Mouse (Mus musculus) mouse embryonic stem cell (cell line): Measurements from ENCODE around the gene Olfr1410.

ENCODE experiments used
- in situ Hi-C, 2 experiments: fragments of 300-500 bp; cut with MboI; formaldehyde crosslinking; loops; 1 replicate in 1 of 2; 3 replicates in 1 of 2; pipeline ENCODE4 v1.14.3; 2019 to 2020; ENCODE audit warnings: low sequenced_read_pairs in 2 of 2, low pct_unique_long_range_greater_than_20kb in 1 of 2, mixed read lengths in 1 of 2; ENCODE audit not compliant: unreplicated experiment in 1 of 2

Gene Olfr1410

DNA sequence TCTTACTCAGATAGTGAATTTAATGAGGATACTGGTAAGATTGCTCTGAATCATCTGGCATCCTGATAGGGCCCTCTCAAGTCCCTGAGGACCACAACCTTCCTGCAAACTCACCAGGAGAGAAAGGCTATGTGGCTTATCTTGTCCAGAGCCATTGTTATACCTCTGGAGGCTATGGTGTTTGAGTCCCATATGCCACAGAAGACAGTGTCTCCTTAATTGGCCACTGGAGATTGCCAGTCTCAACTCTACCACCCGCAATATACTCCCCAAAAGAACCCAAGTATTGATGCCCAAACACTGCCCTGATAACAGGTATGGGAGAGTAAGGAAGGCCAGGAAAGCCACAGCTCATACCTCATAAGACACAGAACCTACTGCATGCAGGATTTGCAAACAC is at the start of gene Olfr1410:
Gene Olfr1410 (plus strand): TSS at position 301 of the 400 bp plus-strand sequence.
- in situ Hi-C loops: loop anchor here in 1 of 2 experiments (5.0 to 25.0 kb wide), 2 partner anchors 83 to 693 kb away; no protein-coding TSS in a partner anchor

DNA sequence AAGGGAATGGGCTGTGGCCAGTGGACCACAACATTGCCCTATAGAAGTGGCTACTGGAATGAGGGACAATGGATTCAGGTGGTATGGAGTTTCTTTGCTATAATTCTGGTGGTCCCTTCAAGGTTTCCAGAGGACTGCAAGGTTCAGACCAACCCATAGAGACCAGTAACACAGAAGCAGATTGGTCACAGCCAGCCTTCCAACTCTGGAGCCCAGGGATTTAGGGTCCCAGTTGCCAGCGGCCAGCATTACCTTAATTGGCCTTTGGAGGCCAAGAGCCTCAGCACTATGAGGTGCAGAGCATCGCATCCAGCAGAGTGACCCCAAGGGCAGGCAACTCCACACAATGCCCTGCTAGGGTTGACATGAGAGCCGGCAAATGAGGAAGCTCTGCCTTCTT is 34.6 kb upstream of the Olfr1410 start, which contains the start of gene Olfr1413:
Gene Olfr1413 (plus strand): TSS at position 301 of the 400 bp plus-strand sequence.
- in situ Hi-C loops: no loop called here

DNA sequence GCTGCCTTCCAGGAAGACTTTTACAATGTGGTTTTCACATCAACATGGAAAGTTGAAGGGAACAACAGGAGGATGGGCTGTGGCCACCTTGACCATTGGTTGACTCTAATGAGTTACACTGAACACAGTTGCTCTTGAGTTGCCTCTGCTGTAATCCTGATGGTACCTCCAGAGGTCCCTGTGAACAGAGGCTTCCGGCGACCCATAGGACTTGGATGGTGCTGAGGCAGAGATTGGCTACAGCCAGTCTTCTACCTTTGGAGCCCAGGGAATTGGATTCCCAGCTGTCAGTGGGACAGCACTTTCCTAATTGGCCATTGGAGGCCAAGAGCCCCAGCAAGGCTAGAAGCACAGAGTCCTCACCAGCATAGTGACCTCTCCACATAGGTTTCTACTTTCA is 20.1 kb upstream of the Olfr1410 start, which contains the start of gene Olfr1412:
Gene Olfr1412 (plus strand): TSS at position 301 of the 400 bp plus-strand sequence.
- in situ Hi-C loops: no loop called here

DNA sequence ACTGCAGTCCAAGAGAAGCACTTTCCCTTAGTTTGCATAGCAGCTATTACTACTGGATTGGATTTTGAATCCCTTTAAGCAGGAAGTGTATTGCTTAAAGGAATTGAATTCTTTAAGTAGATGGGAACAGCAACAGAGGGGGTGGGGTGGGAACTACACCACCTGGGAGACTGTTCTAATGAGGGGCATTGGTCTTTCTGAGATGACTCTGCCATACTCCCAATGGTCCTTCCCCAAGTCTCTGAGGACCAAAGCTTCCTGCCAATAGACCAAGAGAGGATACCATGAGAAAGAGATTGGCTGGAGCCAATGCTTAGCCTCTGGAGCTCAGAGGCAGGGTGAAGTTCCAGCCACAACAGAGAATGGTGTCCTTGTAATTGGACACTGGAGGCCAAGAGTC is 11.5 kb upstream of the Olfr1410 start, which contains the start of gene Olfr1411:
Gene Olfr1411 (plus strand): TSS at position 301 of the 400 bp plus-strand sequence.
- in situ Hi-C loops: no loop called here

DNA sequence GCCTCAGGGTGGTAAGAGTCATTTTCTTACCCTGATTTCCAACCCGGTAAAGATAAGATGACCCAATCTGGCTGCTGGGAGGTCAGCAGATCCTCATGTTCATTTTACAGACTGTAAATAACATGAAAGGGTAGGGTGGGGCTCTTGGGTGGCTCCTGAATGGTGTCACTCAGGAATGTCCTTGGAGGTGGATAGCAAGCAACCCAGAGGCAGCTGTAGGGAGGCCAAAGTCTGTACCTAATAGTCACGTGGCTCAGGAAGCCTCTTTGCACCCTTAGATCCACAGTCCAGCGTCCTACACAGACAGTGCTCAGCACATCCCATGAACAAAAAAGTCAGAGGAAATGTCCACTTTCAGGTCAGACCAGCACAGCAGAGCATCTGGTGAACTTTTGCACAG is 9.6 kb upstream of the Olfr1410 start:
- in situ Hi-C loops: no loop called here

DNA sequence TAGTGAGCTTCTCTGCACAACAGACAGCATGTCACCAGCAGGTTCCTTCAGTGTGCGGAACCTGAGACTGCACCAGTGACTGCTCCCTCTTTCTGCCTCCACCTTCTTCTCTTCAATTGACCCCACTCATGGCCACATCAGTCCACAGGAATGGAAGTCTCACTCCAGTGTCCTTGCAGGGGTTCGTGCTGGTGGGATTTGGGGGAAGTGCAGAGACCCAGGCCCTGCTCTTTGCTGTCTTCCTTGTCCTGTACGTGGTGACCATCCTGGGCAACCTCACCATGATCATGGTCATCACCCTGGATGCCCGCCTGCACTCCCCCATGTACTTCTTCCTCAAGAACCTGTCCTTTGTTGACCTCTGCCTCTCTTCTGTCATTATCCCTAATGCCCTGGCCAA is 2.1 kb downstream of the Olfr1410 start:
- in situ Hi-C loops: loop anchor here in 1 of 2 experiments (5.0 to 25.0 kb wide), 2 partner anchors 85 to 695 kb away; no protein-coding TSS in a partner anchor

DNA sequence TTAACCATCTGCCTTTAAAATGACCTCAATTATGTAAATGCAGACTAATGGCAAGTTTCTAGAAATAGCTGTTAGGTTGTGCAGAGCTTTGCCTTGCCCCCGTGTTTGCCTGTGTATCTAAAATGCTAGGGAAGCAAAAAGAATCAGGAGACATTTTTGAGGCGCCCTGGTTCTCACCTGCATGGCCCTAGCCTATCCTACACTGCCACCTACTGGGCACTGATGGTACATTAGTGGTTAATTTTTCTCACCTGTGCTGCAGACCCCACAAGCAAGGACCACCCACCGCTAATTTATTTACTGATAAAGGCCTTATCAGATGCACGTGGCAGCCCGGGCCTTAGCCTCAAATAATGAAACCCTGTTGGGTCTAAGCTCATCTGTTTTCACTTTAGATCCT is 5.4 kb downstream of the Olfr1410 start:
- in situ Hi-C loops: loop anchor here in 1 of 2 experiments (25.0 kb wide), 1 partner anchor 699 kb away; no protein-coding TSS in a partner anchor

DNA sequence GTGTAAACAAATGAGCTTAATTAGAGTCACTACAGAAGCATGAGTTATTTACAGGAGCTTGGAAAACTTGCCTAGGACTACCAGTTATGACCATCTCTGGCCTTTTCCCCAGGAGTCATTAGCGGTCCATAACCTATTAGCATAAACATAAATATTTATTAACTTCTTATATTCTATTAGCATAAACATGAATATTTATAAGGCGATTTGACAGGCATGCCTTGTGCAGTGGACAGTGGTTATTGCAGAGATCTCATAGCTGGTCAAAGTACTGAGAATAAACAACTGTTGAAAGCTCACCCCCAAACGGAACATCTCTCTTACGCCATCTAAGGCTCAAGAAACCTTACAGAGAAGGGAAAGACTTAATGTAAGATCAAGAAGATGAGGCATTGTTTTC is 7.6 kb downstream of the Olfr1410 start:
- in situ Hi-C loops: loop anchor here in 1 of 2 experiments (25.0 kb wide), 1 partner anchor 701 kb away; no protein-coding TSS in a partner anchor

DNA sequence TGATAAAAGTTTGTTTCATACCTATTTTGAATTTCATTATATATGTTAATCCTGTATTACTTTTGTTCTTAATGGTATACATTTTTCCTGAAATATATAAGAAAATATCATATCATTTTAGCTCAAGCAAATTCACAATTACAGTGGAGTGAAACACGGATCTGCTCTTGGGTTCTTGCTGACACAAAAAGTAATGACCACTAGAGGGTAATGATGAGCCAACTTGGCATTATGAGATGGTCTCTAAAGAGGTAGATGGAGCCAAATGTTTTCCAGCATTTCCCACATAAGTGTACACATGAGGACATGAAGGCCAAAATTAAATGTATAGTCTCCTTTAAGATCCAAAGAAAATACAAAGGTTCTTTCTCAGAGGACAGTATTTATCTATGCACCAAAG is 8.9 kb downstream of the Olfr1410 start:
- in situ Hi-C loops: loop anchor here in 1 of 2 experiments (25.0 kb wide), 1 partner anchor 702 kb away; no protein-coding TSS in a partner anchor

DNA sequence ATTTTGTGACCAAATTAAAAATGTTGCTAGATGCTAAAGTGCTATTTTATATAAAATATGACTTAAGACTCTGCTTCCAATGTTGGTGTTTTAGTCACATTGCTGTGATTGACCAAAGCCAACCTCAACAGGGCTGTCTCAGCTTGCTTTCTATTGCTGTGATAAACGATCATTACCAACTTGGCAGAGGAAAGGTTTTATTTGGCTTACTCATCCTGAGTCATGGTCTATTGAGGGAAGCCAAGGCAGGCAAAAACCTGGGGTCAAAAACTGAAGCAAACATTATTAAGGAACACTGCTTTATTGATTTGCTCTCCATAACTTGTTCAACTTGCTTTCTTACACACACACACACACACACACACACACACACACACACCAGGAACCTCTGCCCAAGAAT is 10.5 kb downstream of the Olfr1410 start:
- in situ Hi-C loops: loop anchor here in 1 of 2 experiments (25.0 kb wide), 1 partner anchor 704 kb away; no protein-coding TSS in a partner anchor

DNA sequence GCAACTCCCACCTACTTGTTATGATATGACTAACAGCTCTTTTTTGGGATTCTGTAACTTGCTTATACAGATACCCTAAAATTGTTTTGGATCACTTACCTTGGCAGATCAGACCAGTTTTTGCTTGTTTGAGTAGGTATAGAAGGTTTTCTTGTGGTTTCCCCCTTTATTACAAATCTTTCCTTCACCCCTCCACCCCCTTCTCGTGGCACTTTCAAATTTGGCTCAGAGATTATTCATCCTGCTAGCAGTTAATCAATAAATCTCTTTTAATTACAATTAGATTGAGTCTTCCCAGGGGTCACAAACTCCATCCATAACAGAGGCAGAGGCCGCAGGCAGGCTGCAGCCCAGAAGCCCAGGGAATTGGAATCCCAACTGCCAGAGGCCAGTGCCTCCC is 11.9 kb downstream of the Olfr1410 start, which contains the start of gene Olfr12:
Gene Olfr12 (plus strand): TSS at position 301 of the 400 bp plus-strand sequence.
- in situ Hi-C loops: loop anchor here in 1 of 2 experiments (25.0 kb wide), 1 partner anchor 705 kb away; no protein-coding TSS in a partner anchor

DNA sequence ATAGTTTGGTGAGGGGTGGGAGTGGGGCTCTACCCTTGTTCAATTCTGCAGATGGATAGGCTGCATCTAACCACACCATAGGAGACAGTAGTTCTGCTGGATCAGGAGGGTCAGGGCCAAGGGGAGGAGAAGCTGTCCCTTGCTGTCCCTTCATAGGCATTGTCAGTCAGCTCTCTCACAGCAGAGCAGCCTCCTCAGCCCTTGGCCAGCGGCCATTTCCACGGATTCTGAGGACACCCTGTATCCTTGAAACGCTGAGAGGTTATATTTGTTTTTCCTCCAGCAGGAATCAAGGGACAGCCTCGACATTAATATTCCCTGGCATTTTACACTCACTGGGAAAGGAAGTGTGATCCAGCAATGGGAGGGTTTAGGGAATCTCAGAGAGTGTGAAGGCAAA is 12.8 kb downstream of the Olfr1410 start:
- in situ Hi-C loops: loop anchor here in 1 of 2 experiments (25.0 kb wide), 1 partner anchor 706 kb away; no protein-coding TSS in a partner anchor

DNA sequence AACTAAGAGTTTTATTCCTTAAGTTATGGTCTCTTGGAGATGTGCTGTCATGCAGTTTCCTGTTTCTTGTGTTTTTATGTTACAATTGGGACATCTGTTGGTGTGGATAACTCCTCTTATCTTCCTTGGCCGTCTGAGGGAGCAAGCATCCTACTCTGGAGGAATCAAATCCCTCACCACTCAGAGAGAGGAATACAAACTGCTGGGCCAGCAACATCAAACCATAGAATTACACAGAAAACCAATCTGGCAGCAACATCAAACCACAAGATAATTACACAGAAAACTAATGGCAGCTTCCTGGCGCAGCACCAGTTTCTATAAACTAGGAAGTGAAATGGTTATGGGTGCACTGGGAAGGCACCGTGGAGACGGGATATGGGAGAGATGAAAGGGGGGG is 22.6 kb downstream of the Olfr1410 start:
- in situ Hi-C loops: no loop called here

DNA sequence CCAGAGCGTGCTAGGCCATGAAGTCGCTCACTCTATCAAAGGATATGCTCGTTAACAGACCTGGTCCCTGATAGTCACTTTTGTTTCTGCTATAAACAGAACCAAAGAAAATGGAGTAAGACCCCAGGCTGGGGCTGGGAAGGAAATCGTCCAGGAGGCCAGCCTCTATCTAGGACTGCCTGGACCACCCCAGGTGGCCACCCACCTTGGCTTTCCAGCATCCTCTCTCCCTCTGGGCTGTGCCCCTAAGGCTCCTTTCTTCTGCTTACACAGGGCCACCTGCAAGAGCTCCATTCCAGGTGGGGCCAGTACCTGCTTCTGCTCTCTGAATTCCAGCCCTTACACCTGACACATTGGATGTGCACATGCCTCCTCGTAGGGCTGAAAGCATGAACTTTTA is 26.6 kb downstream of the Olfr1410 start:
- in situ Hi-C loops: no loop called here

DNA sequence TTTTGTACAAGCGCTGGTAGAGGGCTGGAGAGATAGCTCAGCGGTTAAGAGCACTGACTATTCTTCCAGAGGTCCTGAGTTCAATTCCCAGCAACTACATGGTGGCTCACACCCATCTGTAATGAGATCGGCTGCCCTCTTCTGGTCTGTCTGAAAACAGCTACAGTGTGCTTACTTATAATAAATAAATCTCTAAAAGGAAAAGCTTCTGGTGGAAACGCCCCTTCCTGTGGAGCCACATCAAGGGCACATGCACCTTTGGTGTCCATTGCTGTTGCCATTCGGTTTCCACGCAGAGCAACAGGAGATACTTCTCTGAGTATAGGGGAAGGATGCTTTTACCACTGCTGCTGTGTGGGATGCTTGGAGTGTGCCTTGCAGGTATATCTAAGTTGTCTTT is 27.4 kb downstream of the Olfr1410 start:
- in situ Hi-C loops: no loop called here

DNA sequence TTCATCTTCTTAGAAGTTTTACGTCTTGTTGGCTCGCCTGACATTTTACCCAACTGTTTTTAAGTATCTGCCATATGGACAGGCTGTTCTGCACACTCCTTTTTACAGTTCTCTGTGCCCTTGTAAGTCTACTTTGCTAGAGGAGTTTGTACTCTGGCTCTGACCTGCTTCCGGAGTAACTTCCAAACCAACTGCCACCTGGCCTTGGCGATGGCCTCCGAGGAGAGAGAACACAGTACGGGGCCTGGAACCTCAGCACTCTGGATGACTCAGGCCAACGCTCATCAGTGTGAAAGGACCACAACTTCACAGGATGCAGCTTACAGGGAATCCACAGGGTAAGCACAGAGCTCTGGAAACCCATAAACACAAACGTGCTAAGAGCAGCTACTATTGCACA is 28.1 kb downstream of the Olfr1410 start:
- in situ Hi-C loops: no loop called here

DNA sequence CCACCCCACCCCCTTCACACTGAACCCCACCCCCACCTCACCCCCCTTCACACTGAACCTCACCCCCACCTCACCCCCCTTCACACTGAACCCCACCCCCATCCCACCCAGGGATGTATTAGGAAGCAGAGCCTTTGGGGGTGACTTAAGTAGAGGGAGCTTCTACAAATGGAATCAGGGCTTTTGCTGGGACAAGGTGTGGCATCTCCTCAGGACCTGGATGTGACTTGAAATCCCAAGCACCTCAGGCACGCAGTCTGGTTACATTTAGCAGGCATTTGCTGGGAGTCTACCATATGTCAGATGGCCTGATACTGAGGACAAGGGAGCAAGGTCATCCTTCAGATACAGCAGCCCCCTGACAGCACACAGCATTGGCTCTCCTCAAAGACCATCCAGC is 29.0 kb downstream of the Olfr1410 start:
- in situ Hi-C loops: no loop called here

DNA sequence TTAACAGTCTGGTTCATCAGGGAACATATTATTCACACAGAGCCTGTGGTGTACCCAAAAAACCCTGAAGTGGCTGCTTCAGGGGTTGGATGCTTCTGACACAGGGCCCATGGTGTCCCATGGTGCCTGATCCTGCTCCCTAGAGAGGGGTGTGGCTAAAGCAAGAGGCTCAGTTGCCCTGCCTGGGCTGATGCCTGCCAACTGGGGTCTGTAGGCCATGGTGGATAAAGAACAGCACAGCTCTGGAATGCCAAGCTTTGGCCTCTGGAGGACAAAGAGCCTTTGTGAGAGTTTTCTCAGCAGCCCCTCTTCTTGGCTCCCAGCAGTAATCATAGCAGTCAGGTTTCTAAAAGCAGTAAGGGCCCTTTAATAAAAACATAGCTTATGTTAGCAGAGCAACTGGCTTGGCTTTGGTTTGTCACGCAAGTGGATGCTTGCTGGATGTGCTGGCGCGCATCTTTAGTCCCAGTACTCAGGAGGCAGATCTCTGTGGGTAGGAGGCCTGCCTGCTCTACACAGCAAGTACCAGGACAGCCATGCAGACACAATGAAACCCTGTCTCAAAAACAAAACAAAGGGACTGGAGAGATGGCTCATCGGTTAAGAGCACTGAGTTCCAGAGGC is 29.5 kb downstream of the Olfr1410 start:
- in situ Hi-C loops: no loop called here

DNA sequence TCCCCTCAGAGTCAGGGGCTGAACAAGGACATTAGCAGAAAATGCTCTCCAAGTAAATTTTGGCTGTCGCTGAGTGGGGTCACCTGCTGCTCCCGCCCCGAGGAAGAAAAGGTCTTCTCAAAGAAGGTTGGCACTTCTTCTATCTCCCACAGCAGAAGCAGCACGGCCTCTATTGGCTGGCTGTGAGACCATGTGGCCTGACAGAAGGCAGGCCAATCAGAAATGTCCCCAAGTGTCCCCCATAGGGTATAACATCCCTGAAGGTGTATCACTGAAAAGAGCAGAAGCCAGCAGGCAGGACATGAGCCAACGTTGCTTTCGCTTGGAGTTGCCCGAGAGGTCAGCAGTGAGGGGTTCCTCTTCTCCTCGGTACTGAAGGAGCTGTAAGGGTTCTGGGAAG is 30.4 kb downstream of the Olfr1410 start:
- in situ Hi-C loops: no loop called here

DNA sequence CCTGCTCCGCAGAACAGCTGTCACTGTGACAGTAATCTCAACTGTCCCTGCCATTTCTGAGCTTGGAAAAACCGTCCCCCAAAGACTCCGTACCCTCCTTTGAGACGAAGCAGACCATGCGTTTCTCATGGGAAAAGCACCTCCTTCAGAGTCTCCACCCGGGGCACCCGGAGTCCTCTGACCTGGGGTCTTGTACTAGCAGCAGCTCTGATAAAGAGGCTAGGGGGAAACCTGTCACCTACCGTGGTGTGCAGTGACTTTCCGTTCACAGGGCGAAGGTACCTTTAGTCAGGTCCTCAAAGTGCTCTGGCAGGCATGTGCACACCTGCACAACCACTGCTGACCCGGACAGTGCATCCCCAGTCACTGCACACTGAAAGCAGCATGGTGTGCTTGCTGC is 31.1 kb downstream of the Olfr1410 start:
- in situ Hi-C loops: no loop called here
